Comparison of ENCODE assay signal across 22 mouse cellular contexts in the genomic region with DNA sequence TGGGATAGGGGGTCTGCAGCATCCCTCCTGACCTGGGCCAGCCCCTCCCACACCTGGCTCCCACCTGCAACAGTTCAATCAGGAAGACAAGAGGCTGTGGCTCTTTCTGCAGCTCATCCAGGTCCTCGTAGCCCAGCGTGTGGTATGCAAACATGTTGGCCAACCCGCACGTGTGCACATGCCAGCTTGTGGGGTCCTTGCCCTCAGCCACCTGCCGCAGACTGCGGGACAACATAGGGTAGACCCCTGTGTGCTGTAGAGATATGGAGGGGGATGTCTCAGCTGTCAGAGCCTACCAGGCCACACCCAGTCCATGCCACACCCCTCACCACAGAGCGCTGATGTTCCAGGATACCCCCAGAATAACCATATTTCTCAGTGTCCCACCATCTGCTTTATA. TPM values are rescaled to one million over a fixed set of nuclear protein-coding genes. Genes with fewer than 3 reads are reported as not detected.
DNase-seq lines count a peak whose midpoint lies in the region; ATAC-seq and TF ChIP-seq lines count a peak whose summit lies in the region.
"Had no signal": no experiment of that assay in that cellular context is flagged by ENCODE, and none has a peak within 500 bp of the region (broad histone marks: within the 10 kb centered on the region; RNA-seq: fewer than 3 reads in every experiment).

No protein-coding gene starts in this region.

- no peak for TF ChIP-seq EP300 in heart, postnatal 0 days (IDR thresholded peaks at IDR 0.05; ENCODE audit: low read depth)
- TF ChIP-seq EP300 in heart, adult 2 months (IDR thresholded peaks at IDR 0.05; ENCODE audit: insufficient read depth, low read depth, low read length): no peak
- no peak for TF ChIP-seq EP300 in CH12.LX (IDR thresholded peaks at IDR 0.05; ENCODE audit: low read length)

- no peaks in the 10 kb centered on the region for H3K9me3 ChIP-seq in heart, embryonic 11.5 days (replicated peaks; ENCODE audit: control insufficient read depth, low read length)
- no peaks in the 10 kb centered on the region for H3K9me3 ChIP-seq in heart, postnatal 0 days (replicated peaks; ENCODE audit: control insufficient read depth, low read length)
- no peaks in the 10 kb centered on the region for H3K9me3 ChIP-seq in CH12.LX (replicated peaks; ENCODE audit: low read length)
- H3K9me3 ChIP-seq: embryonic facial prominence, embryonic 10.5 days; embryonic facial prominence, embryonic 12.5 days; forebrain, embryonic 13.5 days; forebrain, embryonic 15.5 days had no signal

- H3K27me3 ChIP-seq in heart, embryonic 11.5 days (ENCODE audit: control insufficient read depth, insufficient read depth, low read length): peaks cover 19% of the 10 kb centered on the region
- H3K27me3 ChIP-seq in heart, postnatal 0 days (ENCODE audit: control insufficient read depth, insufficient read depth, low read length): peaks cover 23% of the 10 kb centered on the region
- no peaks in the 10 kb centered on the region for H3K27me3 ChIP-seq in heart, adult 2 months (ENCODE audit: control insufficient read depth, insufficient read depth, low read length)
- H3K27me3 ChIP-seq in CH12.LX (replicated peaks) (peaks cover 5% of the 10 kb centered on the region), myocyte (ENCODE audit: control insufficient read depth, insufficient read depth, insufficient read length) (peaks cover 23% of the 10 kb centered on the region)
- H3K27me3 ChIP-seq: forebrain, embryonic 15.5 days had no signal

- 0 out of 2 replicates have a peak, but pooled peaks have one; percentile 27 for ATAC-seq in heart, embryonic 11.5 days (replicated peaks; ENCODE audit: insufficient number of reproducible peaks, low FRiP score, low TSS enrichment)
- ATAC-seq in heart, postnatal 0 days (ENCODE audit: insufficient read depth, low read depth): peak; percentile 30; the same call in 1 of the 2 replicates
- ATAC-seq: forebrain, embryonic 13.5 days; forebrain, embryonic 15.5 days; forebrain, postnatal 0 days had no signal

- H3K4me1 ChIP-seq in heart, embryonic 11.5 days (ENCODE audit: control insufficient read depth, insufficient read depth, low read length): peaks cover 11% of the 10 kb centered on the region
- 0 out of 2 replicates have a peak, but pooled peaks cover 12% of the 10 kb centered on the region for H3K4me1 ChIP-seq in heart, postnatal 0 days (ENCODE audit: control insufficient read depth, insufficient read depth)
- no peaks in the 10 kb centered on the region for H3K4me1 ChIP-seq in heart, adult 2 months (ENCODE audit: control insufficient read depth, insufficient read depth, low read length)
- peaks cover 10 to 19% of the 10 kb centered on the region in 2 experiments for H3K4me1 ChIP-seq in CH12.LX (ENCODE audit: control insufficient read depth in 1 of 2, insufficient read depth in 2 of 2)
- H3K4me1 ChIP-seq: embryonic facial prominence, embryonic 12.5 days had no signal

- 70% methylated on average over 7 of the region's 7 CpGs for WGBS in heart, embryonic 11.5 days (ENCODE audit: insufficient replicate concordance)
- 61% methylated on average over 7 of the region's 7 CpGs for WGBS in heart, postnatal 0 days
- WGBS in heart, adult 2 months: 79% methylated on average over 7 of the region's 7 CpGs

- no peak for TF ChIP-seq POLR2A in heart, adult 2 months (IDR thresholded peaks at IDR 0.05; ENCODE audit: insufficient read depth, low read depth, low read length)
- TF ChIP-seq POLR2A in CH12.LX (IDR thresholded peaks at IDR 0.05; ENCODE audit: low read depth, low read length) (no peak), myocyte (IDR thresholded peaks at IDR 0.05; ENCODE audit: insufficient read length, low read depth) (no peak)

- TF ChIP-seq RAD21 in CH12.LX (IDR thresholded peaks at IDR 0.05; ENCODE audit: low read depth, low read length): no peak

- in situ Hi-C loops in CH12.LX (cut with MboI; ENCODE audit: low pct_ligation_motif_present, low pct_unique_long_range_greater_than_20kb, low sequenced_read_pairs): loop anchor here (25.0 kb wide), 1 partner anchor 469 kb away; no protein-coding TSS in a partner anchor

- no peak overlapping the region for H3K4me3 ChIP-seq in heart, embryonic 11.5 days (ENCODE audit: low read depth, low read length)
- H3K4me3 ChIP-seq in heart, postnatal 0 days (ENCODE audit: low read depth, low read length): no peak overlapping the region
- no peak overlapping the region for H3K4me3 ChIP-seq in heart, adult 2 months
- H3K4me3 ChIP-seq in CH12.LX (replicated peaks in 1 of 3; ENCODE audit: low read depth in 2 of 3, low read length in 2 of 3, poor library complexity in 1 of 3): no peak overlapping the region
- H3K4me3 ChIP-seq in myocyte: no peak overlapping the region
- H3K4me3 ChIP-seq: embryonic facial prominence, embryonic 10.5 days; embryonic facial prominence, embryonic 12.5 days; forebrain, embryonic 13.5 days; forebrain, embryonic 15.5 days had no signal

- intact Hi-C loops in heart, adult 2 months (cut with DNase I): no loop called here

- no peak overlapping the region for H3ac ChIP-seq in myocyte (ENCODE audit: control insufficient read depth, insufficient read length)

- no peaks in the 10 kb centered on the region for H3K36me3 ChIP-seq in heart, embryonic 11.5 days (ENCODE audit: control insufficient read depth, insufficient read depth, low read length)
- H3K36me3 ChIP-seq in heart, postnatal 0 days (replicated peaks; ENCODE audit: control insufficient read depth, insufficient read depth, low read length): no peaks in the 10 kb centered on the region
- no peaks in the 10 kb centered on the region for H3K36me3 ChIP-seq in heart, adult 2 months (ENCODE audit: control insufficient read depth, insufficient read depth, low read length)
- H3K36me3 ChIP-seq in CH12.LX (replicated peaks in 1 of 2; ENCODE audit: control insufficient read depth in 1 of 2, insufficient read depth in 1 of 2, low read length in 1 of 2): no peaks in the 10 kb centered on the region
- H3K36me3 ChIP-seq in myocyte (ENCODE audit: control insufficient read depth, insufficient read depth): no peaks in the 10 kb centered on the region
- H3K36me3 ChIP-seq: embryonic facial prominence, embryonic 10.5 days; embryonic facial prominence, embryonic 12.5 days; forebrain, embryonic 15.5 days; G1E had no signal

- no peaks in the 10 kb centered on the region for H3K79me2 ChIP-seq in heart, adult 2 months (replicated peaks; ENCODE audit: control insufficient read depth, insufficient read depth, low read length)
- H3K79me2 ChIP-seq in CH12.LX (replicated peaks; ENCODE audit: control insufficient read depth, extremely low read depth, insufficient read depth, poor library complexity, severe bottlenecking) (no peaks in the 10 kb centered on the region), myocyte (ENCODE audit: control insufficient read depth, insufficient read depth) (no peaks in the 10 kb centered on the region)

- no peak overlapping the region for H3K4me2 ChIP-seq in heart, embryonic 11.5 days
- H3K4me2 ChIP-seq in heart, postnatal 0 days (ENCODE audit: low read depth, low read length): no peak overlapping the region
- H3K4me2 ChIP-seq in CH12.LX (ENCODE audit: insufficient read depth, low read depth, poor library complexity, severe bottlenecking): no peak overlapping the region
- H3K4me2 ChIP-seq in myocyte (ENCODE audit: low read depth): no peak overlapping the region
- H3K4me2 ChIP-seq: embryonic facial prominence, embryonic 12.5 days; forebrain, embryonic 13.5 days; forebrain, embryonic 15.5 days had no signal

- no peak overlapping the region for H3K9ac ChIP-seq in heart, embryonic 11.5 days (ENCODE audit: low read depth, low read length)
- no peak overlapping the region for H3K9ac ChIP-seq in heart, postnatal 0 days (replicated peaks; ENCODE audit: low read depth, low read length)
- H3K9ac ChIP-seq in heart, adult 2 months (ENCODE audit: low read depth, low read length): no peak overlapping the region
- no peak overlapping the region for H3K9ac ChIP-seq in CH12.LX (ENCODE audit: insufficient read depth, low read depth)
- H3K9ac ChIP-seq: embryonic facial prominence, embryonic 12.5 days; forebrain, embryonic 13.5 days; forebrain, embryonic 15.5 days; forebrain, postnatal 0 days had no signal

- dilution Hi-C loops in CH12.LX (cut with MboI; ENCODE audit: extremely low pct_ligation_motif_present, extremely low pct_unique_long_range_greater_than_20kb, low sequenced_read_pairs): no loop called here

- TF ChIP-seq CTCF in heart, postnatal 0 days (IDR thresholded peaks at IDR 0.05; ENCODE audit: low read depth): no peak
- TF ChIP-seq CTCF in heart, adult 2 months (IDR thresholded peaks at IDR 0.05): no peak
- TF ChIP-seq CTCF in CH12.LX (conservative IDR thresholded peaks at IDR 0.05 in 1 of 2, IDR thresholded peaks at IDR 0.05 in 1 of 2; ENCODE audit: low read depth in 2 of 2, low read length in 2 of 2): no peak

- H3K27ac ChIP-seq in heart, embryonic 11.5 days (ENCODE audit: low read depth, low read length): no peak overlapping the region
- no peak overlapping the region for H3K27ac ChIP-seq in heart, postnatal 0 days (ENCODE audit: low read depth)
- no peak overlapping the region for H3K27ac ChIP-seq in heart, adult 2 months
- H3K27ac ChIP-seq in CH12.LX (ENCODE audit: insufficient read depth, low read depth): no peak overlapping the region
- H3K27ac ChIP-seq: embryonic facial prominence, embryonic 10.5 days; embryonic facial prominence, embryonic 12.5 days; forebrain, embryonic 13.5 days; forebrain, embryonic 15.5 days had no signal

- DNase-seq in heart, adult 9 months (ENCODE audit: low spot score in 2 of 2): no peak
- no peak for DNase-seq in heart, postnatal 0 days (ENCODE audit: low spot score)
- no peak for DNase-seq in heart, adult 2 months
- no peak for DNase-seq in CH12.LX (ENCODE audit: extremely low read depth)
- no peak for DNase-seq in ovary, postnatal 36 days (ENCODE audit: low spot score)
- no peak for DNase-seq in right cerebral cortex, postnatal 4 days
- DNase-seq: adrenal gland, adult 2 months; adrenal gland, postnatal 10 days; adrenal gland, postnatal 25 days; cerebellum, adult 11 months; cerebellum, adult 18-20 months; cerebellum, adult 8-10 months; cerebellum, adult 9-11 months; cerebellum, postnatal 14 days; forebrain, postnatal 0 days had no signal

RNA-seq across cellular contexts. Expression of gene Aipl1, which starts 6.0 kb away (rescaled TPM):
- polyA plus RNA-seq in heart, embryonic 11.5 days (2014; fragmentation: Nextera tagmentation; extraction: Ambion mirVana): 0.34 and 0.52 TPM in 2 replicates
- total RNA-seq in heart, postnatal 0 days (2014; rRNA removed; ENCODE audit: low replicate concordance): not detected in 2 replicates
- 0.11 and 0.31 TPM in 2 replicates for polyA plus RNA-seq in heart, postnatal 0 days (2015; fragmentation: Nextera tagmentation; extraction: Ambion mirVana)
- not detected for total RNA-seq in heart, adult 2 months (2021)
- 0.04 TPM in 1 of 2 replicates, not detected in the other for polyA plus RNA-seq in heart, adult 2 months (2012; rRNA removed)
- total RNA-seq in CH12.LX (2012; rRNA removed) (0.29 and 0.93 TPM in 2 replicates), CH12.LX (2014; rRNA removed) (0.81 and 0.90 TPM in 2 replicates)
- polyA plus RNA-seq in CH12.LX (2012; ENCODE audit: insufficient read length, low read depth) (0.71 and 1.0 TPM in 2 replicates), myocyte (2012; fragmentation: generic; extraction: Trizol) (0.38 TPM)
- total RNA-seq: adrenal gland, adult 2 months had no signal
- polyA plus RNA-seq: G1E had no signal

RNA-seq across cellular contexts. Expression of gene Pimreg, which starts 10.5 kb away (rescaled TPM):
- polyA plus RNA-seq in heart, embryonic 11.5 days (2014; fragmentation: Nextera tagmentation; extraction: Ambion mirVana): 98.2 and 99.0 TPM in 2 replicates
- total RNA-seq in heart, postnatal 0 days (2014; rRNA removed; ENCODE audit: low replicate concordance): 30.2 and 40.7 TPM in 2 replicates
- 24.6 and 25.8 TPM in 2 replicates for polyA plus RNA-seq in heart, postnatal 0 days (2015; fragmentation: Nextera tagmentation; extraction: Ambion mirVana)
- under 1 TPM in 1 of 2 experiments, not detected in 1; 0.75 TPM for total RNA-seq in heart, adult 2 months (2021)
- 0.45 and 0.73 TPM in 2 replicates for polyA plus RNA-seq in heart, adult 2 months (2012; rRNA removed)
- 22.4 and 26.4 TPM in 2 replicates for total RNA-seq in CH12.LX (2012; rRNA removed)
- 49.5 and 52.7 TPM in 2 replicates for total RNA-seq in CH12.LX (2014; rRNA removed)
- 27.9 and 28.9 TPM in 2 replicates for polyA plus RNA-seq in CH12.LX (2012; ENCODE audit: insufficient read length, low read depth)
- 77.9 TPM for polyA plus RNA-seq in myocyte (2012; fragmentation: generic; extraction: Trizol)
- total RNA-seq: G1E had no signal
- polyA plus RNA-seq: G1E had no signal

Comparison
In these comparisons a context has a peak if more than half of its experiments do, and no peak if none do; other contexts are left out.
1. RNA of gene Pimreg, which starts 10.5 kb away (polyA plus RNA-seq): 98.2 to 99.0 TPM in heart, embryonic 11.5 days, 77.9 TPM in myocyte (single experiment), 27.9 to 28.9 TPM in CH12.LX and 24.6 to 25.8 TPM in heart, postnatal 0 days; 0.45 to 0.73 TPM in heart, adult 2 months; every median in the first group is over 10 times any median in the second.